Mouse (Mus musculus) liver, embryonic 16.5 days (tissue): ENCODE data around the gene Senp6. TPM values are rescaled to one million over a fixed set of nuclear protein-coding genes. Genes with fewer than 3 reads are reported as not detected.

Experiments
- ATAC-seq: fragments of 200-750 bp; cut with Nextera tagmentation; 2 replicates; pipeline ENCODE4 v1.8.0; 2017; ENCODE audit warnings: low read depth, mild to moderate bottlenecking, moderate number of reproducible peaks, moderate library complexity
- H3K27ac ChIP-seq: fragments of 300-500 bp; sonication (generic); 2 replicates; pipeline ENCODE4 v1.5.1; 2014; ENCODE audit warnings: mild to moderate bottlenecking, low read length
- H3K27me3 ChIP-seq: fragments of 300-500 bp; sonication (generic); 2 replicates; pipeline ENCODE4 v1.6.1; 2014; ENCODE audit warnings: low read depth, low read length, mixed read lengths; ENCODE audit not compliant: control insufficient read depth, insufficient read depth
- H3K36me3 ChIP-seq: fragments of 300-500 bp; sonication (generic); 2 replicates; pipeline ENCODE4 v1.6.1; 2014; ENCODE audit warnings: mild to moderate bottlenecking; ENCODE audit not compliant: control insufficient read depth, insufficient read depth
- H3K4me1 ChIP-seq: fragments of 300-500 bp; sonication (generic); 2 replicates; pipeline ENCODE4 v1.6.1; 2014; ENCODE audit warnings: low read depth, low read length, mixed read lengths; ENCODE audit not compliant: control insufficient read depth
- H3K4me2 ChIP-seq: fragments of 300-500 bp; sonication (generic); 2 replicates; pipeline ENCODE4 v1.6.1; 2014; ENCODE audit warnings: low read depth, low read length, mixed read lengths
- H3K4me3 ChIP-seq: fragments of 300-500 bp; sonication (generic); 2 replicates; pipeline ENCODE4 v1.5.1; 2014; ENCODE audit warnings: low read depth, mild to moderate bottlenecking, low read length
- H3K9ac ChIP-seq: fragments of 300-500 bp; sonication (generic); 2 replicates; pipeline ENCODE4 v1.6.1; 2014; ENCODE audit warnings: low read depth, low read length
- H3K9me3 ChIP-seq: fragments of 300-500 bp; sonication (generic); replicated peaks from 2 replicates; pipeline ENCODE4 v1.6.1; 2016; ENCODE audit warnings: low read length; ENCODE audit not compliant: control insufficient read depth
- WGBS: fragments of 180-500 bp; shearing (Covaris S2); extraction: QIAGEN DNeasy Blood & Tissue Kit; methylation state at CpG from one replicate; pipeline ENCODE4 v1.1.7; 2014; ENCODE audit not compliant: insufficient replicate concordance; 5-methylcytosine and 5-hydroxymethylcytosine counted together
- polyA plus RNA-seq: library from polyadenylated mRNA; unstranded; fragments of >200 nt; fragmentation: Nextera tagmentation; extraction: Ambion mirVana; gene quantifications from 2 replicates; pipeline ENCODE4 v1.2.1, GENCODE M21; 2015

The Senp6 gene
- polyA plus RNA-seq, 1 experiment from 2014 or later, result 11.8 TPM

GRCm38 (mm10) chr9:80096325-80096724 is 29.6 kb downstream of the Senp6 start:
- Histone ChIP-seq H3K4me2 (no peak overlapping the region), H3K4me3 (no peak overlapping the region), H3K27me3 (no peaks in the 10 kb centered on the region), H3K9me3 (no peaks in the 10 kb centered on the region), H3K27ac (no peak overlapping the region), H3K36me3 (peaks cover 3% of the 10 kb centered on the region; the same call in 1 of the 2 replicates), H3K9ac (no peak overlapping the region), H3K4me1 (no peaks in the 10 kb centered on the region)
- ATAC-seq, result no peak
- 45% methylated on average over 3 of the region's 3 CpGs for WGBS

- Histone ChIP-seq H3K9ac (no peak overlapping the region), H3K4me1 (no peaks in the 10 kb centered on the region), H3K27ac (no peak overlapping the region), H3K4me3 (no peak overlapping the region), H3K27me3 (no peaks in the 10 kb centered on the region), H3K36me3 (peaks cover 21% of the 10 kb centered on the region), H3K9me3 (no peaks in the 10 kb centered on the region), H3K4me2 (no peak overlapping the region)
- 78% methylated on average over 10 of the region's 10 CpGs for WGBS
- ATAC-seq, result no peak
Measured at GRCm38 (mm10) chr9:80145992-80146587, 79.4 kb downstream of the Senp6 start.

GRCm38 (mm10) chr9:80149594-80149993 is 82.9 kb downstream of the Senp6 start:
- WGBS, result 51% methylated on average over 5 of the region's 5 CpGs
- no peaks in the 10 kb centered on the region for H3K4me1 ChIP-seq
- ATAC-seq, result no peak
- H3K4me3 ChIP-seq, result no peak overlapping the region
- no peak overlapping the region for H3K4me2 ChIP-seq
- no peak overlapping the region for H3K9ac ChIP-seq
- H3K27me3 ChIP-seq, result no peaks in the 10 kb centered on the region
- no peak overlapping the region for H3K27ac ChIP-seq
- H3K36me3 ChIP-seq, result peaks cover 8% of the 10 kb centered on the region
- no peaks in the 10 kb centered on the region for H3K9me3 ChIP-seq

- 75% methylated on average over 5 of the region's 5 CpGs for WGBS
- H3K4me3 ChIP-seq, result no peak overlapping the region
- no peak overlapping the region for H3K27ac ChIP-seq
- no peaks in the 10 kb centered on the region for H3K27me3 ChIP-seq
- no peak overlapping the region for H3K9ac ChIP-seq
- no peaks in the 10 kb centered on the region for H3K9me3 ChIP-seq
- ATAC-seq, result peak; percentile 13; the same call in 1 of the 2 replicates
- H3K4me2 ChIP-seq, result no peak overlapping the region
- no peaks in the 10 kb centered on the region for H3K4me1 ChIP-seq
- H3K36me3 ChIP-seq, result no peaks in the 10 kb centered on the region
Measured at GRCm38 (mm10) chr9:80155277-80155676, 88.6 kb downstream of the Senp6 start.

GRCm38 (mm10) chr9:80156780-80157179 is 90.1 kb downstream of the Senp6 start:
- Histone ChIP-seq H3K9me3 (no peaks in the 10 kb centered on the region), H3K36me3 (no peaks in the 10 kb centered on the region), H3K4me3 (no peak overlapping the region), H3K27me3 (no peaks in the 10 kb centered on the region; the same call in 1 of the 2 replicates), H3K4me1 (no peaks in the 10 kb centered on the region), H3K4me2 (no peak overlapping the region), H3K27ac (no peak overlapping the region), H3K9ac (no peak overlapping the region)
- ATAC-seq, result no peak
- WGBS, result 42% methylated on average over 5 of the region's 5 CpGs

GRCm38 (mm10) chr9:80157840-80158465 is 91.2 kb downstream of the Senp6 start:
- no peaks in the 10 kb centered on the region for H3K36me3 ChIP-seq
- H3K9me3 ChIP-seq, result no peaks in the 10 kb centered on the region
- WGBS, result 67% methylated on average over 12 of the region's 12 CpGs
- H3K4me1 ChIP-seq, result no peaks in the 10 kb centered on the region
- H3K9ac ChIP-seq, result no peak overlapping the region
- no peaks in the 10 kb centered on the region; the same call in 1 of the 2 replicates for H3K27me3 ChIP-seq
- no peak overlapping the region for H3K27ac ChIP-seq
- no peak overlapping the region for H3K4me2 ChIP-seq
- no peak for ATAC-seq
- H3K4me3 ChIP-seq, result no peak overlapping the region

- Histone ChIP-seq H3K36me3 (no peaks in the 10 kb centered on the region), H3K4me3 (no peak overlapping the region), H3K27ac (no peak overlapping the region), H3K9ac (no peak overlapping the region), H3K9me3 (no peaks in the 10 kb centered on the region), H3K27me3 (no peaks in the 10 kb centered on the region; the same call in 1 of the 2 replicates), H3K4me1 (no peaks in the 10 kb centered on the region), H3K4me2 (no peak overlapping the region)
- WGBS, result 76% methylated on average over 5 of the region's 5 CpGs
- no peak for ATAC-seq
Measured at GRCm38 (mm10) chr9:80158937-80159336, 92.2 kb downstream of the Senp6 start.

- Histone ChIP-seq H3K4me1 (peaks cover 6% of the 10 kb centered on the region), H3K27ac (no peak overlapping the region), H3K9me3 (no peaks in the 10 kb centered on the region), H3K36me3 (no peaks in the 10 kb centered on the region), H3K4me3 (no peak overlapping the region), H3K27me3 (no peaks in the 10 kb centered on the region; the same call in none of the 2 replicates), H3K9ac (no peak overlapping the region), H3K4me2 (no peak overlapping the region)
- 65% methylated on average over 4 of the region's 4 CpGs for WGBS
- ATAC-seq, result no peak
Measured at GRCm38 (mm10) chr9:80161451-80161850, 94.7 kb downstream of the Senp6 start.

GRCm38 (mm10) chr9:80163126-80163723 is 96.5 kb downstream of the Senp6 start:
- Histone ChIP-seq H3K9ac (no peak overlapping the region), H3K4me3 (no peak overlapping the region), H3K4me1 (peaks cover 6% of the 10 kb centered on the region), H3K4me2 (no peak overlapping the region), H3K27ac (no peak overlapping the region), H3K9me3 (no peaks in the 10 kb centered on the region), H3K36me3 (no peaks in the 10 kb centered on the region), H3K27me3 (no peaks in the 10 kb centered on the region; the same call in none of the 2 replicates)
- WGBS, result 41% methylated on average over 4 of the region's 4 CpGs
- no peak for ATAC-seq
